Mouse (Mus musculus) liver, postnatal 0 days (tissue): ENCODE measurements at regions not wholly inside any gene's neighbourhood (a gene's known extent, or its start where the extent isn't known, plus 50 kb on each side); places are given as distances from the start of the nearest gene placed in this dataset.

Source experiments
- CTCF ChIP-seq: sonication (generic); IDR thresholded peaks from 2 replicates; pipeline ENCODE4 v1.5.1; 2016; ENCODE audit warnings: antibody characterized with exemption, low read depth
- EP300 ChIP-seq: IDR thresholded peaks from 2 replicates; pipeline ENCODE4 v1.6.1; 2016; ENCODE audit warnings: antibody characterized with exemption, low read depth, mild to moderate bottlenecking

DNA sequence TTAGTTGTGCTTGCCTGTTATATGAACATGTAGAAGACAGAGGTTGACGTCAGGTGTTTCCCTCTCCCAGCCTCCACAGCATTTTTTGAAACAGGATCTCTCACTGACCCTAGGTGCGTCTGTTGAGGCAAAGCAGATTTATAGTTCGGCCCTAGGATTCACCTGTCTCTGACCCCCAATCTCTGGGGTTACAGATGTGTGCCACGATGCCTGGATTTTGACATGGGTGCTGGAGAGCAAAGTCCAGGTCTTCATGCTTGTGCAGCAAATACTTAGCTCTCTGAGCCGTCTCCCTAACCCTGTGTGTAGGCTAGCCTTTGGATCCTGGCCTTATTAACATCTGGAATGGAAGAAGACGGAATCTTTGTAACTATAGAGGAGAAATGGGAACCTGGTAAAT is 129.3 kb downstream of the Hlx start:
- TF ChIP-seq CTCF (no peak), EP300 (no peak)
